Mouse (Mus musculus): ENCODE measurements at regions not wholly inside any gene's neighbourhood (a gene's known extent, or its start where the extent isn't known, plus 50 kb on each side); places are given as distances from the start of the nearest gene placed in this dataset.

GRCm38 (mm10) chr7:117049249-117049648 is 331.5 kb upstream of the Xylt1 start:
- ATAC-seq (ENCODE audit: low read depth) (no peak), DNase-seq (no peak)
- no peaks in the 10 kb centered on the region for H3K27me3 ChIP-seq
- no peak overlapping the region for H3K27ac ChIP-seq
- no peaks in the 10 kb centered on the region for H3K4me1 ChIP-seq (replicated peaks)
- no peak overlapping the region for H3K4me3 ChIP-seq (replicated peaks)
- H3K4me2 ChIP-seq = no peak overlapping the region
- H3K9me3 ChIP-seq (replicated peaks) = no peaks in the 10 kb centered on the region
- no peak overlapping the region for H3K9ac ChIP-seq
- no peaks in the 10 kb centered on the region for H3K36me3 ChIP-seq

DNA sequence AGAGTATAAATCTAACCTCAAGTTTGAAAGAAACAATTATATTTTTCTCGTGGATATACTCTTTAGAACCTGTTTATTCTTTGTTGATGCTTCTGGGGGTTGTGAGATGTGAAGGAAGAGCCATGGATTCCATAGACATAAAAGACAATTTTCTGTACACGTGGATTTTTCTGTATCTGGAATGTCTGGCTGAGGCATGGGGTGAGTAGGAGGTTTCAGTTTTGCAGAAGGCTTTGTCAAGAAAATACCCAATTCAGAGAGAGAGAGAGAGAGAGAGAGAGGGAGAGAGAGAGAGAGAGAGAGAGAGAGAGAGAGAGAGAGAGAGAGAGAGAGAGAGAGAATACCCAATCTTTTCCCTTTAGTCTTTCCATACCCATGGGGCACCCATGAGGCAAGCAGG is 315.0 kb upstream of the Xylt1 start:
- 29% methylated on average over 2 of the region's 2 CpGs for WGBS (ENCODE audit: insufficient replicate concordance)
- DNase-seq = no peak
- no peak for ATAC-seq (ENCODE audit: low read depth)
- Histone ChIP-seq H3K9ac (no peak overlapping the region), H3K4me3 (replicated peaks) (no peak overlapping the region), H3K4me1 (replicated peaks) (no peaks in the 10 kb centered on the region), H3K9me3 (replicated peaks) (no peaks in the 10 kb centered on the region), H3K36me3 (no peaks in the 10 kb centered on the region), H3K27me3 (no peaks in the 10 kb centered on the region), H3K27ac (no peak overlapping the region), H3K4me2 (no peak overlapping the region)

GRCm38 (mm10) chr7:117090911-117091550 is 289.7 kb upstream of the Xylt1 start:
- Histone ChIP-seq H3K27ac (no peak overlapping the region), H3K9ac (no peak overlapping the region), H3K4me2 (no peak overlapping the region), H3K27me3 (no peaks in the 10 kb centered on the region), H3K4me1 (replicated peaks) (no peaks in the 10 kb centered on the region), H3K9me3 (replicated peaks) (no peaks in the 10 kb centered on the region), H3K4me3 (replicated peaks) (no peak overlapping the region), H3K36me3 (no peaks in the 10 kb centered on the region)
- ATAC-seq (ENCODE audit: low read depth) = no peak
- DNase-seq = no peak
- 32% methylated on average over 6 of the region's 6 CpGs for WGBS (ENCODE audit: insufficient replicate concordance)

DNA sequence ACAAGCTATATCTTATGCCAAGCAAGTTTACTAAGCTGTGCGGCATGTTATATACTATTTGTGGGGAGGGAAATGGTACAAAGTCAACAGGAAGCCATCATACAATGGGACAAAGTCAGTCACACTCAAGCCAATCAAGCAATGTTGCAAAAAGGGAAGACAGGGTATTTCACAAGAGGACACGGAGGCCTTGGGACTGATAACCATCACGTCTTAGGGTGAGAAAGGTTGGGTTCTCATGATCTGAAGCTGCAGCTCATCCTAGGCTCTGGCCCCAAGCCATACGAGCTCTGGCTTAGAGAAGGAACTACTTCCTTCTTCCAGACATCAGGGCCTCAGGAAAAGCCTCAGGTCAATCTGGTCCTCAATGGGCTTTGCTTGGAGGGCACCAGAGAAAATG is 287.9 kb upstream of the Xylt1 start:
- Histone ChIP-seq H3K4me1 (replicated peaks) (no peaks in the 10 kb centered on the region), H3K4me3 (replicated peaks) (no peak overlapping the region), H3K9ac (no peak overlapping the region), H3K36me3 (no peaks in the 10 kb centered on the region), H3K4me2 (no peak overlapping the region), H3K27ac (no peak overlapping the region), H3K9me3 (replicated peaks) (no peaks in the 10 kb centered on the region), H3K27me3 (no peaks in the 10 kb centered on the region)
- ATAC-seq (ENCODE audit: low read depth) (no peak), DNase-seq (no peak)
- 31% methylated on average over 4 of the region's 4 CpGs for WGBS (ENCODE audit: insufficient replicate concordance)

- no peak overlapping the region for H3K4me2 ChIP-seq
- H3K4me1 ChIP-seq (replicated peaks) = no peaks in the 10 kb centered on the region
- ATAC-seq (ENCODE audit: low read depth) = no peak
- WGBS (ENCODE audit: insufficient replicate concordance) = 44% methylated on average over 3 of the region's 3 CpGs
- H3K9ac ChIP-seq = no peak overlapping the region
- no peaks in the 10 kb centered on the region for H3K27me3 ChIP-seq
- DNase-seq = no peak
- H3K9me3 ChIP-seq (replicated peaks) = no peaks in the 10 kb centered on the region
- no peak overlapping the region for H3K27ac ChIP-seq
- no peaks in the 10 kb centered on the region for H3K36me3 ChIP-seq
- H3K4me3 ChIP-seq (replicated peaks) = no peak overlapping the region
These were observed 283.2 kb upstream of the Xylt1 start for GRCm38 (mm10) chr7:117097618-117098017.

GRCm38 (mm10) chr7:117099041-117099440 is 281.7 kb upstream of the Xylt1 start:
- Histone ChIP-seq H3K4me2 (no peak overlapping the region), H3K9ac (no peak overlapping the region), H3K27me3 (no peaks in the 10 kb centered on the region), H3K36me3 (no peaks in the 10 kb centered on the region), H3K9me3 (replicated peaks) (no peaks in the 10 kb centered on the region), H3K4me1 (replicated peaks) (no peaks in the 10 kb centered on the region), H3K4me3 (replicated peaks) (no peak overlapping the region), H3K27ac (no peak overlapping the region)
- ATAC-seq (ENCODE audit: low read depth) (no peak), DNase-seq (no peak)
- 62% methylated on average over 6 of the region's 6 CpGs for WGBS (ENCODE audit: insufficient replicate concordance)

- H3K36me3 ChIP-seq = no peaks in the 10 kb centered on the region
- ATAC-seq (ENCODE audit: low read depth) (no peak), DNase-seq (no peak)
- H3K4me2 ChIP-seq = no peak overlapping the region
- WGBS (ENCODE audit: insufficient replicate concordance) = 42% methylated on average over 5 of the region's 5 CpGs
- H3K27me3 ChIP-seq = no peaks in the 10 kb centered on the region
- no peak overlapping the region for H3K4me3 ChIP-seq (replicated peaks)
- no peak overlapping the region for H3K27ac ChIP-seq
- H3K9me3 ChIP-seq (replicated peaks) = no peaks in the 10 kb centered on the region
- no peak overlapping the region for H3K9ac ChIP-seq
- H3K4me1 ChIP-seq (replicated peaks) = no peaks in the 10 kb centered on the region
These were observed 277.7 kb upstream of the Xylt1 start for GRCm38 (mm10) chr7:117103035-117103434.

GRCm38 (mm10) chr7:117106691-117107191 is 274.0 kb upstream of the Xylt1 start:
- H3K9ac ChIP-seq = no peak overlapping the region
- WGBS (ENCODE audit: insufficient replicate concordance) = 65% methylated on average over 7 of the region's 7 CpGs
- H3K4me3 ChIP-seq (replicated peaks) = no peak overlapping the region
- H3K4me2 ChIP-seq = no peak overlapping the region
- H3K4me1 ChIP-seq (replicated peaks) = no peaks in the 10 kb centered on the region
- H3K27ac ChIP-seq = no peak overlapping the region
- ATAC-seq (ENCODE audit: low read depth) (no peak), DNase-seq (no peak)
- no peaks in the 10 kb centered on the region for H3K9me3 ChIP-seq (replicated peaks)
- no peaks in the 10 kb centered on the region for H3K27me3 ChIP-seq
- H3K36me3 ChIP-seq = no peaks in the 10 kb centered on the region

- DNase-seq = no peak
- H3K9me3 ChIP-seq (replicated peaks) = no peaks in the 10 kb centered on the region
- ATAC-seq (ENCODE audit: low read depth) = no peak
- no peaks in the 10 kb centered on the region for H3K4me1 ChIP-seq (replicated peaks)
- 43% methylated on average over 3 of the region's 3 CpGs for WGBS (ENCODE audit: insufficient replicate concordance)
- H3K27ac ChIP-seq = no peak overlapping the region
- no peak overlapping the region for H3K4me2 ChIP-seq
- H3K4me3 ChIP-seq (replicated peaks) = no peak overlapping the region
- no peak overlapping the region for H3K9ac ChIP-seq
- no peaks in the 10 kb centered on the region for H3K36me3 ChIP-seq
- no peaks in the 10 kb centered on the region for H3K27me3 ChIP-seq
These were observed 272.4 kb upstream of the Xylt1 start for GRCm38 (mm10) chr7:117108391-117108790.

DNA sequence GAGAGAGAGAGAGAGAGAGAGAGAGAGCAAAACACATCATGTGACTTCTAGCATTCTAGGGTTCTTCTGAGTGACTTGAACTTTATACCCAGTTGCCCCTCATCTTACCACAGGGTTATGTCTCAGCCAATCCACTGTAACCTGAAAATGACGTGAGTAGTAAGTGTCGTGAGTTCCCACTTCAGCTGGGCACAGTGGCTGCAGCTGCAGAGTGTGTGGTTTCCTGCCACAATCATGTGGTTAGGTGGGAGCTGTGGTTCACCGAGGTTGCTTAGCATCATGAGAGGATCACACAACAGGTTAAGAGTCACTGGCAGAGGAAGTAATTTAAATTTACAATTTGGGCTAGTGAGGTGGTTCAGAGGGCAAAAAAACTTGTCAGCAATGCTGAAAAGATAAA is 253.1 kb upstream of the Xylt1 start:
- WGBS (ENCODE audit: insufficient replicate concordance) = 12% methylated on average over 3 of the region's 3 CpGs

GRCm38 (mm10) chr7:117134869-117135268 is 245.9 kb upstream of the Xylt1 start:
- Histone ChIP-seq H3K9me3 (replicated peaks) (no peaks in the 10 kb centered on the region), H3K4me2 (no peak overlapping the region), H3K27me3 (no peaks in the 10 kb centered on the region), H3K9ac (no peak overlapping the region), H3K36me3 (no peaks in the 10 kb centered on the region), H3K4me1 (replicated peaks) (no peaks in the 10 kb centered on the region), H3K4me3 (replicated peaks) (no peak overlapping the region), H3K27ac (no peak overlapping the region)
- WGBS (ENCODE audit: insufficient replicate concordance) = 56% methylated on average over 1 of the region's 1 CpGs
- no peak for DNase-seq
- ATAC-seq (ENCODE audit: low read depth) = no peak

More for the DNA sequence above, 253.1 kb upstream of the Xylt1 start:
- no peak overlapping the region for H3K4me2 ChIP-seq
- no peaks in the 10 kb centered on the region for H3K9me3 ChIP-seq (replicated peaks)
- ATAC-seq (ENCODE audit: low read depth) = no peak
- H3K27ac ChIP-seq = no peak overlapping the region
- no peak overlapping the region for H3K9ac ChIP-seq
- no peaks in the 10 kb centered on the region for H3K4me1 ChIP-seq (replicated peaks)
- no peak for DNase-seq
- H3K36me3 ChIP-seq = no peaks in the 10 kb centered on the region
- no peaks in the 10 kb centered on the region for H3K27me3 ChIP-seq
- no peak overlapping the region for H3K4me3 ChIP-seq (replicated peaks)

DNA sequence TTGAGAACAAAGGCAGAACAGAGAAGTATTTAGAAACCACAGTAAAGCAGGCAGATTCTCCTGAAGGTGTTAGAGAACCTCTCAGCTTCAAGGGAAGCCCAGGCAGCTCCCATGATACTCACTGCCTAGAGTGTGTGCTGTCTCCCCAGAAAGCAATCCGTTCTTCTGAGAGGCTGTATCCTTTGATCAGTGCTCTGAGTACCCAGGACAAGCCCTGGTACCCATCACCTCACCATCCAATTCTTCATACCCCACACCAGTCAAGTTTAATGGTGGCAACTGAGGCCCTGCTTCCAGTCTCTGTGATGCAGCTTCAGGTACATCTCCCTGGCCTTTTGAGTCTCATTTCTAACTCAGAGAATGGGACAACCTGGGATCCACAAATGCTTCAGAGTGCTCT is 242.1 kb upstream of the Xylt1 start:
- no peak overlapping the region for H3K4me2 ChIP-seq
- H3K27me3 ChIP-seq = no peaks in the 10 kb centered on the region
- H3K9ac ChIP-seq = no peak overlapping the region
- no peaks in the 10 kb centered on the region for H3K4me1 ChIP-seq (replicated peaks)
- no peak overlapping the region for H3K4me3 ChIP-seq (replicated peaks)
- no peak overlapping the region for H3K27ac ChIP-seq
- 27% methylated on average over 1 of the region's 1 CpGs for WGBS (ENCODE audit: insufficient replicate concordance)
- DNase-seq (no peak), ATAC-seq (ENCODE audit: low read depth) (no peak)
- no peaks in the 10 kb centered on the region for H3K36me3 ChIP-seq
- H3K9me3 ChIP-seq (replicated peaks) = no peaks in the 10 kb centered on the region

All from liver, embryonic 13.5 days (tissue).